ENCODE assay signal across 15 mouse cellular contexts in the genomic region with DNA sequence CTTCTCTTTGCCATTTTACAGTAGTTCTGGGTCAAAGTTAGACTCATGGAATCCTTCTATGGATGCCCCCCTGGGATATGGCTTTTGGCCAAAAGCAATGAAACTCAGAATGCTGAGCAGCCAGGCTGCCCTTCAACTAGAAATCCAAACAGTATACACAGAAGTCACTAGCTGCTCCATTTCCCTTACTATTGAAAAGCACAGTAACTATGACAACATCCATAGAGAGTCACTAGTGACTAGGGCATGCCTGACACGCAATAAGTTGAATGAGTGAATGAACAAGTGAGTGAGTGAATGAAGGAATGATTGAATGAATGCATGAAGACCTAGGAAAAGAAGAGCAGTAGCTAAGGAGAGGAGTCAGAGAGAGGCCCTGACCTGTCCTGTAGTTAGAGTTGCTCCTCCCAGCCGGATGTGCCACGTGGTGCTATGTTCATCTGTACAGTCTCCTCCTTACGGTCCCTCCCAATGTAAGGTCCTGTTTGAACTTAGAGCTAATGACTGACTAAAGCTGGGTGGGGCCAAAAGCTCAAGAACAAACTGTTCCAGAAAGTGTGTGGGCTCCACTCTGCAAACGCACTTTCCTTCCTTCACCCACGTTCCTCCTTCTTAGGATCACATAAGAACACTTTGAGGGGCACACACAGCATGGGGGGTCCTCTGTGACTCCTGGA. TPM values are rescaled to one million over a fixed set of nuclear protein-coding genes. Genes with fewer than 3 reads are reported as not detected.
DNase-seq lines count a peak whose midpoint lies in the region; ATAC-seq and TF ChIP-seq lines count a peak whose summit lies in the region.
"Had no signal": no experiment of that assay in that cellular context is flagged by ENCODE, and none has a peak within 500 bp of the region (broad histone marks: within the 10 kb centered on the region; RNA-seq: fewer than 3 reads in every experiment).

No protein-coding gene starts in this region.

- peak; percentile 68 for ATAC-seq in liver, embryonic 13.5 days (ENCODE audit: low read depth)
- ATAC-seq in liver, embryonic 11.5 days (replicated peaks; ENCODE audit: low FRiP score), result no peak
- ATAC-seq in intestine, postnatal 0 days, result peak; percentile 97
- peak; percentile 90 for ATAC-seq in stomach, embryonic 14.5 days (ENCODE audit: insufficient number of reproducible peaks, insufficient read depth, low FRiP score, low read depth)
- no peak for ATAC-seq in megakaryocyte-erythroid progenitor cell, adult 5-6 weeks (replicated peaks; ENCODE audit: low FRiP score, low TSS enrichment, poor library complexity, severe bottlenecking)
- ATAC-seq in midbrain, embryonic 16.5 days, result no peak
- ATAC-seq: inflammation-experienced regulatory T-cells, adult 6 months; midbrain, embryonic 13.5 days had no signal

- H3K4me3 ChIP-seq in liver, embryonic 13.5 days (replicated peaks), result no peak overlapping the region
- H3K4me3 ChIP-seq in liver, embryonic 11.5 days (ENCODE audit: low read depth, low read length), result no peak overlapping the region
- H3K4me3 ChIP-seq in intestine, postnatal 0 days (ENCODE audit: low read depth, low read length), result no peak overlapping the region
- no peak overlapping the region for H3K4me3 ChIP-seq in stomach, embryonic 14.5 days (ENCODE audit: low read depth, low read length)
- no peak overlapping the region for H3K4me3 ChIP-seq in midbrain, embryonic 16.5 days (ENCODE audit: low read depth, low read length)
- H3K4me3 ChIP-seq: limb, embryonic 15.5 days; midbrain, embryonic 13.5 days; neural tube, embryonic 12.5 days had no signal

- no peaks in the 10 kb centered on the region for H3K27me3 ChIP-seq in liver, embryonic 13.5 days
- H3K27me3 ChIP-seq in liver, embryonic 11.5 days (replicated peaks; ENCODE audit: control insufficient read depth, insufficient read depth, low read length), result no peaks in the 10 kb centered on the region
- no peaks in the 10 kb centered on the region for H3K27me3 ChIP-seq in intestine, postnatal 0 days (replicated peaks; ENCODE audit: control insufficient read depth, insufficient read depth, low read length)
- H3K27me3 ChIP-seq in stomach, embryonic 14.5 days (ENCODE audit: control insufficient read depth, insufficient read depth, low read length), result no peaks in the 10 kb centered on the region
- H3K27me3 ChIP-seq in midbrain, embryonic 16.5 days (ENCODE audit: control insufficient read depth, insufficient read depth, low read depth, low read length), result no peaks in the 10 kb centered on the region
- H3K27me3 ChIP-seq: limb, embryonic 15.5 days; midbrain, embryonic 13.5 days; neural tube, embryonic 12.5 days had no signal

- H3K36me3 ChIP-seq in liver, embryonic 13.5 days, result no peaks in the 10 kb centered on the region
- no peaks in the 10 kb centered on the region for H3K36me3 ChIP-seq in liver, embryonic 11.5 days (ENCODE audit: control insufficient read depth, insufficient read depth, low read length)
- no peaks in the 10 kb centered on the region for H3K36me3 ChIP-seq in intestine, postnatal 0 days (ENCODE audit: control insufficient read depth, insufficient read depth)
- H3K36me3 ChIP-seq in stomach, embryonic 14.5 days (ENCODE audit: control insufficient read depth, insufficient read depth, low read length), result no peaks in the 10 kb centered on the region
- no peaks in the 10 kb centered on the region for H3K36me3 ChIP-seq in midbrain, embryonic 16.5 days (ENCODE audit: control insufficient read depth, insufficient read depth, low read length)
- H3K36me3 ChIP-seq: limb, embryonic 15.5 days; midbrain, embryonic 13.5 days; neural tube, embryonic 12.5 days had no signal

- no peaks in the 10 kb centered on the region for H3K9me3 ChIP-seq in liver, embryonic 13.5 days (replicated peaks)
- no peaks in the 10 kb centered on the region for H3K9me3 ChIP-seq in liver, embryonic 11.5 days (ENCODE audit: control insufficient read depth, low read length)
- H3K9me3 ChIP-seq in intestine, postnatal 0 days (ENCODE audit: control insufficient read depth), result no peaks in the 10 kb centered on the region
- H3K9me3 ChIP-seq in stomach, embryonic 14.5 days (ENCODE audit: control insufficient read depth, low read depth, low read length), result no peaks in the 10 kb centered on the region
- H3K9me3 ChIP-seq in midbrain, embryonic 16.5 days (replicated peaks; ENCODE audit: control insufficient read depth, low read length, poor library complexity, severe bottlenecking), result no peaks in the 10 kb centered on the region
- H3K9me3 ChIP-seq: limb, embryonic 15.5 days; midbrain, embryonic 13.5 days; neural tube, embryonic 12.5 days had no signal

- H3K4me2 ChIP-seq in liver, embryonic 13.5 days, result no peak overlapping the region
- H3K4me2 ChIP-seq in liver, embryonic 11.5 days, result no peak overlapping the region
- H3K4me2 ChIP-seq in intestine, postnatal 0 days (replicated peaks; ENCODE audit: low read depth), result no peak overlapping the region
- no peak overlapping the region for H3K4me2 ChIP-seq in stomach, embryonic 14.5 days (replicated peaks; ENCODE audit: low read depth, low read length)
- H3K4me2 ChIP-seq in midbrain, embryonic 16.5 days (ENCODE audit: low read length), result no peak overlapping the region
- H3K4me2 ChIP-seq: limb, embryonic 15.5 days; midbrain, embryonic 13.5 days; neural tube, embryonic 12.5 days had no signal

- H3K27ac ChIP-seq in liver, embryonic 13.5 days, result no peak overlapping the region
- no peak overlapping the region for H3K27ac ChIP-seq in liver, embryonic 11.5 days (ENCODE audit: low read depth, low read length)
- peak overlapping the region; percentile 82 for H3K27ac ChIP-seq in intestine, postnatal 0 days (ENCODE audit: low read depth, low read length)
- no peak overlapping the region for H3K27ac ChIP-seq in stomach, embryonic 14.5 days (ENCODE audit: low read length)
- H3K27ac ChIP-seq in midbrain, embryonic 16.5 days (ENCODE audit: low read length), result no peak overlapping the region
- H3K27ac ChIP-seq: limb, embryonic 15.5 days; midbrain, embryonic 13.5 days; neural tube, embryonic 12.5 days had no signal

- no peak for TF ChIP-seq CTCF in intestine, postnatal 0 days (IDR thresholded peaks at IDR 0.05; ENCODE audit: low read depth)

- no peak overlapping the region for H3K9ac ChIP-seq in liver, embryonic 13.5 days
- no peak overlapping the region for H3K9ac ChIP-seq in liver, embryonic 11.5 days (ENCODE audit: low read depth, low read length)
- no peak overlapping the region for H3K9ac ChIP-seq in intestine, postnatal 0 days (ENCODE audit: low read depth, low read length)
- no peak overlapping the region for H3K9ac ChIP-seq in stomach, embryonic 14.5 days (replicated peaks; ENCODE audit: low read depth, low read length)
- H3K9ac ChIP-seq in midbrain, embryonic 16.5 days (ENCODE audit: low read depth, low read length), result no peak overlapping the region
- H3K9ac ChIP-seq: limb, embryonic 15.5 days; midbrain, embryonic 13.5 days; neural tube, embryonic 12.5 days had no signal

- WGBS in liver, embryonic 13.5 days (ENCODE audit: insufficient replicate concordance), result 63% methylated on average over 6 of the region's 6 CpGs
- WGBS in liver, embryonic 11.5 days, result 82% methylated on average over 6 of the region's 6 CpGs
- WGBS in intestine, postnatal 0 days, result 41% methylated on average over 6 of the region's 6 CpGs
- 74% methylated on average over 6 of the region's 6 CpGs for WGBS in stomach, embryonic 14.5 days
- WGBS in midbrain, embryonic 16.5 days, result 93% methylated on average over 6 of the region's 6 CpGs

- no peak for DNase-seq in liver, embryonic 13.5 days
- DNase-seq in liver, embryonic 11.5 days (ENCODE audit: low spot score), result no peak
- peak; percentile 77 to 89 for DNase-seq in kidney, postnatal 36 days
- DNase-seq in cerebellum, adult 9-10 months, result no peak
- DNase-seq: cerebellum, adult 8-10 months; heart, adult 18-20 months; heart, postnatal 36 days had no signal

- H3K4me1 ChIP-seq in liver, embryonic 13.5 days (replicated peaks), result no peaks in the 10 kb centered on the region
- no peaks in the 10 kb centered on the region for H3K4me1 ChIP-seq in liver, embryonic 11.5 days (replicated peaks; ENCODE audit: control insufficient read depth, insufficient read depth, low read length)
- H3K4me1 ChIP-seq in intestine, postnatal 0 days (replicated peaks; ENCODE audit: control insufficient read depth, insufficient read depth, low read length), result peaks cover 16% of the 10 kb centered on the region
- H3K4me1 ChIP-seq in stomach, embryonic 14.5 days (ENCODE audit: control insufficient read depth, insufficient read depth, low read length), result no peaks in the 10 kb centered on the region
- H3K4me1 ChIP-seq in midbrain, embryonic 16.5 days (ENCODE audit: control insufficient read depth, insufficient read depth, low read length), result no peaks in the 10 kb centered on the region
- H3K4me1 ChIP-seq: limb, embryonic 15.5 days; midbrain, embryonic 13.5 days; neural tube, embryonic 12.5 days had no signal

RNA-seq across cellular contexts. Expression of a gene that starts 22.1 kb away (rescaled TPM):
- polyA plus RNA-seq in liver, embryonic 13.5 days (2015; fragmentation: Nextera tagmentation; extraction: Ambion mirVana), result 3.3 and 5.1 TPM in 2 replicates
- 8.3 and 8.9 TPM in 2 replicates for polyA plus RNA-seq in liver, embryonic 11.5 days (2014; fragmentation: Nextera tagmentation; extraction: Ambion mirVana)
- 78.9 and 90.2 TPM in 2 replicates for polyA plus RNA-seq in intestine, postnatal 0 days (2015; fragmentation: Nextera tagmentation; extraction: Ambion mirVana)
- polyA plus RNA-seq in stomach, embryonic 14.5 days (2014; fragmentation: Nextera tagmentation; extraction: Ambion mirVana), result 19.8 and 25.1 TPM in 2 replicates
- total RNA-seq in megakaryocyte-erythroid progenitor cell, adult 5-6 weeks (2014; fragmentation: Nextera tagmentation), result 1.4 TPM in 1 of 2 replicates, not detected in the other
- total RNA-seq in megakaryocyte-erythroid progenitor cell, adult 5-6 weeks (2017), result 3.1 and 15.2 TPM in 2 replicates
- polyA plus RNA-seq in midbrain, embryonic 16.5 days (2015; fragmentation: Nextera tagmentation; extraction: Ambion mirVana), result 6.6 and 7.8 TPM in 2 replicates

Comparison
In these comparisons a context has a peak if more than half of its experiments do, and no peak if none do; other contexts are left out.
1. ATAC-seq: peak in liver, embryonic 13.5 days (single experiment), intestine, postnatal 0 days (single experiment) and stomach, embryonic 14.5 days (single experiment); none in liver, embryonic 11.5 days (single experiment), megakaryocyte-erythroid progenitor cell, adult 5-6 weeks (single experiment) and midbrain, embryonic 16.5 days (single experiment).
2. DNase-seq: peak in kidney, postnatal 36 days (2 of 2); none in liver, embryonic 13.5 days (single experiment), liver, embryonic 11.5 days (single experiment) and cerebellum, adult 9-10 months (single experiment).